Mouse (Mus musculus) T-helper 2 cell (primary cell): ENCODE results near the gene Brd7.

Source experiments
- in situ Hi-C: fragments of 300-600 bp; cut with MboI, MseI; formaldehyde crosslinking; loops from one replicate; pipeline ENCODE4 v1.15.1; 2025; ENCODE audit warnings: high pct_unique_total_duplicates

Brd7 gene

GRCm38 (mm10) chr8:88285469-88286356, 76.3 kb downstream of the Brd7 start:
- in situ Hi-C loops = no loop called here

DNA sequence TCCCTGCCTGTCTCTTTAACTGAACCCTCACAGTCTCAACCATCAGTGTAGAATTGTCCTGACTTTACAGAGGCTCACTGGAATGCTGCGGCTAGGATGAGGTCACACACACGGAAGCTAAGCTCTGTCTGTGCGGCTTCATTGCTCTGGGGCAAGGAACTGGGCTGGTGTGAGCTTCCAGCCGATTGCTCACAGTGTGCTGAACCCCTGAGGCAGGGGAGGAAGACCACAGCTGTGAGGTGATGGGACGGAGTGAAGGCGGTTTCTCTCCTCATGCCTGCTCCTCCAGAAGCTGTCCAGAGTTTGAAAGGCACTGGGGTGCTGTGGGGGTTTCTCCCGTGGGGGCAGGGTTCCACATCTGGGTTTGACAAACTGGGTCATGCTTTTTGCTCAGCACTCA, 77.3 kb downstream of the Brd7 start:
- in situ Hi-C loops = no loop called here

DNA sequence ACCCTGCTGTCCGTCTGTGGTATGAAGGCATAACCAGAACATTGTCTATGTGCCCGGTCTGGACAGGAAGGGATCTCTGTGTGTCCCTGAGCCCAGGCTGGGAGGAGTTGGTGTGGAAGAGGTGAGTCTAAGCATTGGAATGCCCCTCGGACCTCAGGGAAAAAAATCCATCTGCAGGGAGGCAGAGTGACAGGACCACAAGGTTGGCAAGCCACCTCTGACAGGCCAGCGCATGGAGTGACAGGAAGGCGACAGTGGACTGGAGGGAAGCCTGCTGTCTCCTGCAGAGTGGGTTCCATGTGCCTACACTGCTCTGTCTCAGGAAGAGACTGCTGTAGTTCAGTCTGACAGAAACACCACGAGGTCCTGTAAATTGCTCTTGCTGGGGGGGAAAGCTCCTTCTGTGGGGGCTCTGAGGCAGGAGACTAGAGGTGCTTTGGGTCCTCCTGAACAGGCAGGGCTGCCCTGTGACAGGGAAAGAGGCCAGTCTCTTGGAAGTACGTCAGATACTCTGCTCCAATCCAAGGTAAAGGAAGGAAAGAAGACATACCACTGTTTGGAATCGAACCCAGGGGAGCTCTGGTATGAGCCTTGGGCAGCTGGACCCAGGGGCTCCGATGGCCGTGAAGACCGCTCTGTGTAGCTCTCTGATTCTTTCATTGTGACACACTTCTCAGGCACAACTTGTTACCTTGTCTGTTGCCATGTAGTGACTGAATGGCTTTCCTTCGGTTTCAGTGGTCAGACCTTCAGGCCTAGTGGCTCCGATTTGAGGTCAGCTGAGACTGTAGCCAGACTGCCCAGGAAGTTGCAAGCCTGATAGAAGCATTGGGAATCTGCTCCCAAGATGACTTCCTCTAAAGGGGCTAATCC, 78.5 kb downstream of the Brd7 start:
- in situ Hi-C loops = no loop called here

DNA sequence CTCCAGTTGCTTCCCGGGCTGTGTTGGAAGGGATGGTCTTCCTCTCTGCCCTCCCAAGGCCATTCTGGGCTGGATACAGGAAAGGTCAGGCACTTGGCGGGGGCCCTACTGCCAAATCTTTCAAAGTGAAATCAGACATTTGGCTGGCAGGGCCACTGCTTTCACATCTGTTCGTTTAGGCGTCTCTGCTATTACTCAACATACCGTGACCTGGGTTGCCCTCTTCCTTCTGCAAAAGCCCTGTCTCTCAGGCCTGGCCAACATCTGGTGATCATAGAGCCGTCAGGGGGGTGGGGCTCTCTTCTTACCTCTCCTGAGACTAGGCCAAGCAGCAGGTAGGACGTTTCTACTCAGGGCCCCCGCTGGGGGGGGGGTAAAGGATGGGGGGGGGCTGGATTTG, 79.3 kb downstream of the Brd7 start:
- in situ Hi-C loops = no loop called here
